8 mouse cellular contexts compared by ENCODE assay signal in genomic region chr4:139636373-139636772, GRCm38 (mm10). TPM values are rescaled to one million over a fixed set of nuclear protein-coding genes. Genes with fewer than 3 reads are reported as not detected.
A peak's percentile ranks its signal among the peaks of the same experiment; 100 is the strongest.
DNase-seq lines count a peak whose midpoint lies in the region; ATAC-seq and TF ChIP-seq lines count a peak whose summit lies in the region.

No protein-coding gene starts in this region.

- H3K9ac ChIP-seq in hindbrain, embryonic 13.5 days: no peak overlapping the region

- no peak for ATAC-seq in hindbrain, embryonic 13.5 days (ENCODE audit: low FRiP score)

- H3K4me3 ChIP-seq in hindbrain, embryonic 10.5 days: no peak overlapping the region
- no peak overlapping the region for H3K4me3 ChIP-seq in hindbrain, embryonic 13.5 days
- no peak overlapping the region for H3K4me3 ChIP-seq in E14TG2a.4 (replicated peaks; ENCODE audit: low read length)

- 29% methylated on average over 7 of the region's 7 CpGs for WGBS in hindbrain, embryonic 10.5 days
- WGBS in hindbrain, embryonic 13.5 days: 29% methylated on average over 7 of the region's 7 CpGs

- H3K27me3 ChIP-seq in hindbrain, embryonic 10.5 days (ENCODE audit: insufficient read depth, poor library complexity, severe bottlenecking): peaks cover 12% of the 10 kb centered on the region
- H3K27me3 ChIP-seq in hindbrain, embryonic 13.5 days: peaks cover 10% of the 10 kb centered on the region
- H3K27me3 ChIP-seq in E14TG2a.4 (ENCODE audit: insufficient read depth, low read length): peaks cover 7% of the 10 kb centered on the region; the same call in 1 of the 2 replicates

- H3K36me3 ChIP-seq in hindbrain, embryonic 10.5 days: peaks cover 20% of the 10 kb centered on the region
- H3K36me3 ChIP-seq in hindbrain, embryonic 13.5 days: peaks cover 21% of the 10 kb centered on the region
- H3K36me3 ChIP-seq in E14TG2a.4 (ENCODE audit: insufficient read depth, low read length): peaks cover 57% of the 10 kb centered on the region

- H3K27ac ChIP-seq in hindbrain, embryonic 10.5 days: no peak overlapping the region
- H3K27ac ChIP-seq in hindbrain, embryonic 13.5 days: no peak overlapping the region

- peak; percentile 70 for DNase-seq in hindbrain, embryonic 10.5 days (ENCODE audit: low spot score)
- peak; percentile 46 for DNase-seq in c-Kit-positive CD71-positive TER-119-positive erythroid progenitor cells, embryonic 14.5 days (ENCODE audit: low spot score)
- peak; percentile 82 for DNase-seq in gastrocnemius, postnatal 10 days
- peak; percentile 77 for DNase-seq in left cerebral cortex, postnatal 14 days (ENCODE audit: low spot score in 2 of 2)
- DNase-seq in naive thymus-derived CD4-positive, alpha-beta T cell, adult 2 months (ENCODE audit: low read depth): peak; percentile 82
- DNase-seq in thymus, postnatal 0 days (ENCODE audit: low spot score): peak; percentile 65

- TF ChIP-seq CTCF in E14TG2a.4 (conservative IDR thresholded peaks at IDR 0.05; ENCODE audit: low read length): peak; percentile 97

- no peak overlapping the region for H3K4me2 ChIP-seq in hindbrain, embryonic 13.5 days

- peaks cover 23% of the 10 kb centered on the region for H3K4me1 ChIP-seq in hindbrain, embryonic 10.5 days (replicated peaks)
- H3K4me1 ChIP-seq in hindbrain, embryonic 13.5 days (replicated peaks): peaks cover 36% of the 10 kb centered on the region
- peaks cover 55% of the 10 kb centered on the region for H3K4me1 ChIP-seq in E14TG2a.4 (replicated peaks; ENCODE audit: low read depth, low read length)

- intact Hi-C loops in left cerebral cortex, postnatal 14 days (cut with DNase I): loop anchor here (1.0 kb wide), 1 partner anchor 166 kb away; no protein-coding TSS in a partner anchor

- H3K9me3 ChIP-seq in hindbrain, embryonic 10.5 days: no peaks in the 10 kb centered on the region
- H3K9me3 ChIP-seq in hindbrain, embryonic 13.5 days: no peaks in the 10 kb centered on the region
- H3K9me3 ChIP-seq in E14TG2a.4 (ENCODE audit: low read length): no peaks in the 10 kb centered on the region

RNA-seq across cellular contexts. Expression of gene Aldh4a1, which starts 13.7 kb away (rescaled TPM):
- 22.5 and 26.3 TPM in 2 replicates for polyA plus RNA-seq in hindbrain, embryonic 10.5 days (2016; fragmentation: Nextera tagmentation; extraction: Ambion mirVana)
- polyA plus RNA-seq in hindbrain, embryonic 13.5 days (2015; fragmentation: Nextera tagmentation; extraction: Ambion mirVana): 21.8 and 22.2 TPM in 2 replicates
- 10 to 100 TPM; 30.3 to 39.8 TPM for total RNA-seq in gastrocnemius, postnatal 10 days (2021)
- total RNA-seq in left cerebral cortex, postnatal 14 days (2021): 10 to 100 TPM; 17.4 to 18.1 TPM
- polyA plus RNA-seq in thymus, postnatal 0 days (2015; fragmentation: Nextera tagmentation; extraction: Ambion mirVana): 28.9 and 31.7 TPM in 2 replicates

RNA-seq across cellular contexts. Expression of gene Tas1r2, which starts 17.0 kb away (rescaled TPM):
- polyA plus RNA-seq in hindbrain, embryonic 10.5 days (2016; fragmentation: Nextera tagmentation; extraction: Ambion mirVana): not detected in 2 replicates
- polyA plus RNA-seq in hindbrain, embryonic 13.5 days (2015; fragmentation: Nextera tagmentation; extraction: Ambion mirVana): not detected in 2 replicates
- not detected for total RNA-seq in gastrocnemius, postnatal 10 days (2021)
- total RNA-seq in left cerebral cortex, postnatal 14 days (2021): not detected
- not detected in 2 replicates for polyA plus RNA-seq in thymus, postnatal 0 days (2015; fragmentation: Nextera tagmentation; extraction: Ambion mirVana)

RNA-seq across cellular contexts. Expression of gene Gm21969, which starts 33.4 kb away (rescaled TPM):
- polyA plus RNA-seq in hindbrain, embryonic 10.5 days (2016; fragmentation: Nextera tagmentation; extraction: Ambion mirVana): not detected in 2 replicates
- polyA plus RNA-seq in hindbrain, embryonic 13.5 days (2015; fragmentation: Nextera tagmentation; extraction: Ambion mirVana): not detected in 2 replicates
- total RNA-seq in gastrocnemius, postnatal 10 days (2021): not detected
- not detected for total RNA-seq in left cerebral cortex, postnatal 14 days (2021)
- not detected in 2 replicates for polyA plus RNA-seq in thymus, postnatal 0 days (2015; fragmentation: Nextera tagmentation; extraction: Ambion mirVana)
